Mouse (Mus musculus) forebrain, embryonic 12.5 days (tissue): ENCODE results near the gene Gstp2. TPM values are rescaled to one million over a fixed set of nuclear protein-coding genes. Genes with fewer than 3 reads are reported as not detected.
"Not testable (repeated sequence)": the region's sequence is repeated elsewhere in the genome, so short reads cannot be mapped to it uniquely, and the experiment has no call there.

Experiments used
- ATAC-seq: fragments of 200-750 bp; cut with Nextera tagmentation; 2 replicates; pipeline ENCODE4 v1.8.0; 2017; ENCODE audit warnings: moderate TSS enrichment; ENCODE audit not compliant: low FRiP score
- H3K27ac ChIP-seq: fragments of 300-500 bp; sonication (generic); 2 replicates; pipeline ENCODE4 v1.5.1; 2016; ENCODE audit warnings: mild to moderate bottlenecking
- H3K27me3 ChIP-seq: fragments of 300-500 bp; sonication (generic); 2 replicates; pipeline ENCODE4 v1.6.1; 2016; ENCODE audit warnings: mild to moderate bottlenecking
- H3K36me3 ChIP-seq: fragments of 300-500 bp; sonication (generic); replicated peaks from 2 replicates; pipeline ENCODE4 v1.6.1; 2016; ENCODE audit warnings: mild to moderate bottlenecking
- H3K4me1 ChIP-seq: fragments of 300-500 bp; sonication (generic); 2 replicates; pipeline ENCODE4 v1.6.1; 2016
- H3K4me2 ChIP-seq: fragments of 300-500 bp; sonication (generic); 2 replicates; pipeline ENCODE4 v1.6.1; 2016; ENCODE audit warnings: mild to moderate bottlenecking, moderate library complexity
- H3K4me3 ChIP-seq: fragments of 300-500 bp; sonication (generic); replicated peaks from 2 replicates; pipeline ENCODE4 v1.5.1; 2016; ENCODE audit warnings: mild to moderate bottlenecking
- H3K9ac ChIP-seq: fragments of 300-500 bp; sonication (generic); 2 replicates; pipeline ENCODE4 v1.6.1; 2016; ENCODE audit warnings: mild to moderate bottlenecking
- H3K9me3 ChIP-seq: fragments of 300-500 bp; sonication (generic); 2 replicates; pipeline ENCODE4 v1.6.1; 2016
- WGBS: fragments of 180-500 bp; shearing (Covaris S2); methylation state at CpG from one replicate; pipeline ENCODE4 v1.1.7; 2016; 5-methylcytosine and 5-hydroxymethylcytosine counted together
- polyA plus RNA-seq: library from polyadenylated mRNA; unstranded; fragments of >200 nt; fragmentation: Nextera tagmentation; extraction: Ambion mirVana; gene quantifications from 2 replicates; pipeline ENCODE4 v1.2.1, GENCODE M21; 2016

The Gstp2 gene
- polyA plus RNA-seq, 1 experiment from 2014 or later, result 5.5 TPM

DNA sequence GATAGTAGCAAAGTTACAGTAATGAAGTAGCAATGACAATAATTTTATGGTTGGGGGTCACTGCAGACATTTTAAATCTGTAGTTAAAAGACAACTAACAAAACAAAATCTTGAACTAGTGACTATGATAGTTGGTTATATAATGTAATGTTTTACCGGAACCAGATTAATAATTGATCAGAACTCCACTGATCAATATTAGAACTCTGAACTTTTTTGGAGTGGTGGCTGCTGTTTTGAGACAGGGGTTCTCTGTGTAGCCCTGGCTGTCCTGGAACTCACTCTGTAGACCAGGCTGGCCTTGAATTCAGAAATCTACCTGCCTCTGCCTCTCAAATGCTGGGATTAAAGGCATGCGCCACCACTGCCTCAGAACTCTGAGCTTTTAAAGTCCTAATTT is 22.4 kb upstream of the Gstp2 start:
- H3K4me3 ChIP-seq, H3K27ac ChIP-seq, H3K4me2 ChIP-seq, H3K36me3 ChIP-seq, ATAC-seq, H3K4me1 ChIP-seq, H3K9me3 ChIP-seq, H3K27me3 ChIP-seq, H3K9ac ChIP-seq: not testable (repeated sequence)
- 95% methylated on average over 2 of the region's 2 CpGs for whole genome bisulfite sequencing

DNA sequence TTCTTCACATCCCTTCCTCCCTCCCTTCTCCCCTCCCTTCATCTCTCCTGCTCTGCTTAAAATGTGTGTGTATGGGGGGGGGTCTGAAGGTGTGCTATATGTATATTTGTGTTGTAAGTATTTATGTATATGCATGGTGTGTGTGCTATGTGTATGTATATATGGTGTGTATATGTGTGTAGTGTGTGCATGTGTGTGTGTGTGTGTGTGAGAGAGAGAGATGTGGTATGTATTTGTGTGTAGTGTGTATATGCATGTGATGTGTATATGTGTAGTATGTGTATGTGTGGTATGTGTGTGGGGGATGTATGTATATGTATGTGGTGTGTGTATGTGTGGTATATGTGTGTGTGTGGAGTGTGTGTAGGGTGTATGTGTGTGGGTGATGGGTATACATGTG is 21.1 kb upstream of the Gstp2 start:
- Histone ChIP-seq H3K27me3 (no peaks in the 10 kb centered on the region), H3K4me3 (no peak overlapping the region), H3K9me3 (no peaks in the 10 kb centered on the region), H3K9ac (no peak overlapping the region), H3K27ac (no peak overlapping the region), H3K36me3 (no peaks in the 10 kb centered on the region), H3K4me2 (no peak overlapping the region), H3K4me1 (no peaks in the 10 kb centered on the region)
- ATAC-seq, result no peak

DNA sequence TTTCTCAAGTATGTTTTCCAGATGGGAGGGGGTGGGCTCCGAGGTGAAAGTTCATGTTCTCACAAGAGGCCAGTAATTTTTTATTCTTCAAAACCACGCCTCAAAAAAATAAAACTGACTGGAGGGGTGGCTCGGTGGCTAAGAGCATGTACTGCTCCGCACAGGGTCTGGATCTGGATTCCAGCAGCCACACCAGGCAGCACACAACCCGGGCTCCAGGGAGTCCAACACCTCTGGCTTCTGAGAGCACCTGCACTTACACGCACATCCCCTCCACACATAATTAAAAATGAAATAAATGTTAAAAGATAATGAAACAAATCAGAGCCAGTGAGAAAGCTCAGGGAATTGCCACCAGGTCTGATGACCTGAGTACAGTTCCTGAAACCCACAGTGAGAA is 20.5 kb upstream of the Gstp2 start:
- Histone ChIP-seq H3K4me1 (no peaks in the 10 kb centered on the region), H3K27me3 (no peaks in the 10 kb centered on the region)

DNA sequence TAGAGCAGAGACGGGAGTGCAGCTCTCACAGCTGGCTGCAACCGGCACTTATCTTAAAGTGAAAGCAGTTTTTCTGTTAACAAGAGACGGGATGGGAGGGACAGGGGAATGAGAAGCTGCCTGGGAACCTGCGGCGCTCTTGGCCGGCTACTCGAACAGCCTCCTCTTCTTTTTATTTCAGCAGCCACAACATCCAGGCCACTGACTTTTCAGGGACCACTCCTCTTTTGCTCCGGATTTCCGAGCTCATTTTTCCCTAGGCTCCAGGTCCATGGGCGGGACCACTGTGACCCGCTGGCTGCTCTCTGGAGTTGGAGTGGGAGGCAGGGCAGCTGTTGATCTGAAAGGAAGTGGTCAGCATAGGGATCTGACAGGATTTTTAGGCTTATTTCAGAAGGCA is 18.7 kb upstream of the Gstp2 start:
- not testable (repeated sequence) for H3K9ac ChIP-seq, ATAC-seq, H3K27ac ChIP-seq, H3K36me3 ChIP-seq, H3K4me3 ChIP-seq, H3K4me2 ChIP-seq, H3K9me3 ChIP-seq, H3K4me1 ChIP-seq, H3K27me3 ChIP-seq
- WGBS, result 54% methylated on average over 3 of the region's 11 CpGs

More for the DNA sequence above, 20.5 kb upstream of the Gstp2 start:
- H3K36me3 ChIP-seq, result no peaks in the 10 kb centered on the region
- no peak overlapping the region for H3K9ac ChIP-seq
- H3K4me3 ChIP-seq, result no peak overlapping the region
- ATAC-seq, result no peak
- 84% methylated on average over 6 of the region's 6 CpGs for WGBS
- no peak overlapping the region for H3K4me2 ChIP-seq
- no peak overlapping the region for H3K27ac ChIP-seq
- no peaks in the 10 kb centered on the region for H3K9me3 ChIP-seq

DNA sequence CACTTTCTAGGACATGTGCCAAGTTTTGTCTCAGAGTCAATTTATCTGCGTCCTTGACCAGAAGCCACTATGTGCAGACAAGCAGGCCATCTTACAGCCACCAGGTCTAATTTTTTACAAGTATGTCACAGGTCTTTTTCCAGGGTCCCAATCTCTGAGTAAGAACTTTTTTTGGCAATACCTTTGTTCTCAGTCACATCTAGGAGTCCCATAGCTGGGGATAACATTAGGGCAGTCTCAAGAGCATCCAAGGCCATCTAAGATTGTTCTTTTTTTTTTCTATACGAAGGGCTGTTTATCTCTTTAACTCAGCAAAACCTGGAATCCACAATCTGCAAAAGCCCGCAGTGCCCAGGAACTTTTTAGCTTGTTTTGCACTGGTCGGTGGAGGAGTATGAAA is 17.5 kb upstream of the Gstp2 start:
- not testable (repeated sequence) for H3K4me2 ChIP-seq, H3K36me3 ChIP-seq, H3K27ac ChIP-seq, H3K4me1 ChIP-seq, ATAC-seq, H3K27me3 ChIP-seq, H3K9me3 ChIP-seq, H3K4me3 ChIP-seq, H3K9ac ChIP-seq
- WGBS, result 92% methylated on average over 3 of the region's 4 CpGs

DNA sequence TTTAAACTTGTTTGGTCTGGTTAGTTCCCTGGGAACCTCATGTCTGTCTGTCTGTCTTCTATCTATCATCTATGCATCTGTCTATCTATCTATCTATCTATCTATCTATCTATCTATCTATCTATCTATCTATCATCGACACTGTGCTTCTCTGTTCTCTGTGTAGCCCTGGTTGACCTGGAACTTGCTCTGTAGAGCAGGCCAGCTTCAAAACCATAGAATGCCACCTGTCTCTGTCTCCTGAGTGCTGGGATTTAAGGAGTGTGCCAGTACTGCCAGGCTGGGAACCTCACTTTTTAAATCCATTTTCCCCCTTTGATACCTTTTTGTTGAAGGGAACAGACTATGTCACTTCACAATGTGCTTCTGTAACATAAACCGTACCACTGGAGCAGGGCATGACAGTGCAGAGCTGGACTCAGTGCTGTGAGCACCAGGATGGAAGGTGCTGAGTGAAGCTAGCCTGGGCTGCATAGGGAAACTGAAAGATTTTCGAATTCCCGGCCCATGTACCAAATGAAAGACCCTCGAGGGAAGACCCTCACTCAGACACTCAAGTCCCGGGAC is 15.2 kb upstream of the Gstp2 start:
- no peak for ATAC-seq
- H3K27ac ChIP-seq, result no peak overlapping the region

DNA sequence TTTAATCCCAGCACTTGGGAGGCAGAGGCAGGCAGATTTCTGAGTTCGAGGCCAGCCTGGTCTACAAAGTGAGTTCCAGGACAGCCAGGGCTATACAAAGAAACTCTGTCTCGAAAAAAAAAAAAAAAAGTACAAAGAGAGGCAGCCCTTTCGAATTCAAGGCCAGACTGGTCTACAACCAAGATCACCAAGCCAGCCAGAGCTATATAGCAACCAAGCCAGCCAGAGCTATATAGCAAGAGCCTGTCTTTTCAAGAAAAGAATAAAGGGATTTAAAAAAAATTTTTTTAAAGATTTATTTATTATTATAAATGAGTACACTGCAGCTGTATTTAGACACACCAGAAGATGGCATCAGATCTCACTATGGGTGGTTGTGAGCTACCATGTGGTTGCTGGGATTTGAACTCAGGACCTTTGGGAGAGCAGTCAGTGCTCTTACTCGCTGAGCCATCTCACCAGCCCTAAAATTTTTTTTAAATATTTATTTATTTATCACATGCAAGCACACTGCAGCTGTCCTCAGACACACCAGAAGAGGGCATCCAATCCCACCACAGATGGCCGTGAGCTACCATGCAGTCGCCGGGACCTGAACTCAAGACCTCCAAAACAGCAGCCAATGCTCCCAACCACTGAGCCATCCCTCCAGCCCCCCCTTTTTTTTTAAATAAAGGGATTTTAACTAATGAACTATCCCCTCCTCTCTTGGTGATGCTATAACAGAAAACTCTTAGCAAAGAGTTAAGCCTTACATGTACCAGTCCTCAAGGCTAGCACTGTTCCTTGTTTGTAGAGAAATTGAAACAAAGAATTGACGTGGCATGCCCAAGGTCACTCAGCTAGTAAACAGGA is 14.4 kb upstream of the Gstp2 start:
- H3K4me1 ChIP-seq, H3K4me3 ChIP-seq, ATAC-seq, H3K9me3 ChIP-seq, H3K27ac ChIP-seq, H3K4me2 ChIP-seq, H3K9ac ChIP-seq, H3K27me3 ChIP-seq, H3K36me3 ChIP-seq: not testable (repeated sequence)
- WGBS, result 90% methylated on average over 8 of the region's 8 CpGs

More for the DNA sequence above, 15.2 kb upstream of the Gstp2 start:
- no peak overlapping the region for H3K4me3 ChIP-seq
- no peak overlapping the region for H3K9ac ChIP-seq
- WGBS, result 83% methylated on average over 6 of the region's 6 CpGs
- H3K36me3 ChIP-seq, result no peaks in the 10 kb centered on the region
- H3K27me3 ChIP-seq, result no peaks in the 10 kb centered on the region
- no peaks in the 10 kb centered on the region for H3K4me1 ChIP-seq
- H3K4me2 ChIP-seq, result no peak overlapping the region
- H3K9me3 ChIP-seq, result no peaks in the 10 kb centered on the region

DNA sequence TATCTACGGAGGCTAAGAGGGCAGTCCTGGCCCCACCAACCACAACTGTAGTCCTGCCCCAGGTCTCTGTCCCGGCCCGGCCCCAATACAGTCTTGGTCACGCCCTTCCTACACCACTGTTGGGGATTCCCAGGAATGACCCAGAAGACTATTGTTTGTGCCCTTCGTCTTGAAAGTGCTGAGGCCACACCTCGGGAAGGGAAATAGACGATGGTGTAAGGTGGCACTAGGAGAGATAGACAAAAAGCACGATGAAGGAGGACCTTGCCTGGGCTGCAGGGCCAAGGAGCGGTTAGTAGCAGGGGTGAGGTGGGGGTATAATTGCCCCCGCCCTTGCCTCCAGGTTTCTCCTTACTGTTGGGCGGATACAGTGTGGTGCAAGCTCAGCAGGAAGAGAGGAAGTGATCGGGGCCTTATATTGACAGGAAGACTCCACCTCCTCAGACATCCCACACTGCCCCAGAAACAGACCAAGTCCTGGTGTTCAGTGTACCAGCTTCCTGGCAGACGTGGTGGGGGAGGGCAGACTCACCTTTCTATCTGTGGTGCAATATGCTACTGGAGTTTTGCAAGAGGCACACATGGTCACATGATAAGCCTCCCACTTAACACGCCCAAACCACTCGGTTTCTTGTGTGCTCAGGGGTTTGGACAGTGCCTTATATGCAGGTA is 13.4 kb upstream of the Gstp2 start, which contains the start of gene Gstp3:
Gene Gstp3 (minus strand): TSS at position 501 of the 672 bp plus-strand sequence.
- no peak within 1 kb of the TSS for H3K27ac ChIP-seq
- H3K9me3 ChIP-seq, result no peaks in the 10 kb centered on the region
- H3K4me1 ChIP-seq, result no peaks in the 10 kb centered on the region
- no peaks in the 10 kb centered on the region for H3K36me3 ChIP-seq
- H3K4me2 ChIP-seq, result no peak within 1 kb of the TSS
- no peak within 1 kb of the TSS for H3K9ac ChIP-seq
- no peak for ATAC-seq
- 87% methylated on average over 15 of the region's 15 CpGs for whole genome bisulfite sequencing
- no peak within 1 kb of the TSS for H3K4me3 ChIP-seq
- no peaks in the 10 kb centered on the region for H3K27me3 ChIP-seq

DNA sequence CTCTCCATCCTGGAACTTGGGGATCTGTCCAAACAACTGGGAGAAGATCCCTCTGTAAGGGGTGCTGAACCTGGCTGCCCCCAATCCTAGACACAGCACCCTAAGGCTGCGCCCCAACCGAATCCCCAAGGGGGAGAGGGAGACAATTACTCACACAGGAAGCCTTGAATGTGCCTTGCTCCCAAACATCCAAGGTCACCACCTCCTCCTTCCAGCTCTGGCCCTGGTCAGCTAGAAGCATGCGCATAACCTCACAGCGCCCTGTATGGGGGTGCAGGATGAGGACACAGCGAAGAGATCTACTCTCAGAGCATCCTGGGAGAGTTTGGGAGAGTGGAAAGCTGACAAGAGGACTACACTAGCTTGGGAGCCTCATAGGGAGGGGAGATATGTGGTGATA is 12.8 kb upstream of the Gstp2 start:
- no peak for ATAC-seq
- WGBS, result 93% methylated on average over 5 of the region's 5 CpGs
- Histone ChIP-seq H3K36me3 (no peaks in the 10 kb centered on the region), H3K4me2 (no peak overlapping the region), H3K9me3 (no peaks in the 10 kb centered on the region), H3K4me3 (no peak overlapping the region), H3K9ac (no peak overlapping the region), H3K27ac (no peak overlapping the region), H3K27me3 (no peaks in the 10 kb centered on the region), H3K4me1 (no peaks in the 10 kb centered on the region)

DNA sequence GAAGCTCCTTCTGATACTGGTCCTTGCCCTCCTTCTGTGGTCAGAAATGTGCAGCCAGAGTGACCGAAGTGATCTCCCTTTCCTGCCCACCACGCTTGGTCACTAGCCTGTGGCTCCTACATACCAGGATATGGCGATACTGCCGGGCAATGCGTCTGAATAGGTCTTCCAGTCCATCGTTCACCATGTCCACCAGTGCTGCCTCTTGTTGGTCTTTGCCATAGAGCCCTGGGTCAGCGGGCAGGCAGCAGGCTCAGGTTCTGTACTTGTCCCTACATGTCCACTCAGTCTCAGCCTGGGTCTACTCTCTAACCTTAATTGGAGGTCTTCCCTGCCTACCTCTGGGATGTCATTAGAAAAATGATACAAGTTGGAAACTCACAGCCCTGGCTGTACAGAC is 12.1 kb upstream of the Gstp2 start:
- ATAC-seq, result no peak
- Histone ChIP-seq H3K9ac (no peak overlapping the region), H3K36me3 (no peaks in the 10 kb centered on the region), H3K9me3 (no peaks in the 10 kb centered on the region), H3K4me2 (no peak overlapping the region), H3K27ac (no peak overlapping the region), H3K4me3 (no peak overlapping the region), H3K27me3 (no peaks in the 10 kb centered on the region), H3K4me1 (no peaks in the 10 kb centered on the region)
- 93% methylated on average over 7 of the region's 7 CpGs for WGBS

DNA sequence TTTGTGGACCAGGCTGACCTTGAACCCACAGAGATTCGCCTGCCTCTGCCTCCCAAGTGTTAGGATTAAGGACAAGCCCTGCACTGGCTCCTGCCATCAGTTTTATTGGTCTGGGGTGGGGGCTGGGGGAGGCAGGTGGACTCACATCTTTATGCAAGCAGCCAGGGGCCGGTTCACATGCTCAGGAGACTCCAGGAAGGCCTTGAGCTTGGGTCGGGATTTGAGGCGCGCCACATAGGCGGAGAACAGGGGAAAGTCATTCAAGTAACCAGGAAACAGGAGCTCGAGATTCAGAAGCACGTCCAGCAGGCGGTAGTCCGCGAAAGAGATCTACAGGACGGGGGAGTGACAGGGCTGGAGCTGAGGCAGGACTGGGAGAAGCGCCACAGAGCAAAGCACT is 11.6 kb upstream of the Gstp2 start:
- Histone ChIP-seq H3K27ac (no peak overlapping the region), H3K9me3 (no peaks in the 10 kb centered on the region), H3K36me3 (no peaks in the 10 kb centered on the region), H3K9ac (no peak overlapping the region), H3K4me1 (no peaks in the 10 kb centered on the region), H3K4me3 (no peak overlapping the region), H3K27me3 (no peaks in the 10 kb centered on the region), H3K4me2 (no peak overlapping the region)
- 83% methylated on average over 13 of the region's 13 CpGs for WGBS
- ATAC-seq, result no peak

DNA sequence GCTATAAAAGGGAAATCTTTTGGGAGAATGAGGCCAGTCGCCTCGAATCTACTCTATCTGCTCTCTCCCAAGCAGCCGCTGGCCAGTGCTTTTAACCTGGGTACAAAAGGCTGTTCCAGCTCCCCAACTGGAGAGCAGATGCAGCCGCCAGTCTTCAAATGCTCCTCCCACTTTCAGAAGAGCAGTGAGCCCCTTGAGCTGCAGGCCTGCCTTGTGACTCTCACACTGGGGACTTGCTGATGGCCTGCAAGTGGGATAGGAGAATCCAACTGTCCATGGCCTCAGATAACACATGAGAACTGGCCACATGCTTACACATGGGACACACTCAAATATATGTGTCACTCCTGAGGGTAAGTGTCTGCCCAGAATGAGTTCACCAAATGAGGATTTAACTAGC is 10.9 kb upstream of the Gstp2 start:
- no peaks in the 10 kb centered on the region for H3K4me1 ChIP-seq
- H3K27ac ChIP-seq, result no peak overlapping the region
- no peak for ATAC-seq
- WGBS, result 34% methylated on average over 4 of the region's 4 CpGs
- no peaks in the 10 kb centered on the region for H3K9me3 ChIP-seq
- no peak overlapping the region for H3K9ac ChIP-seq
- no peaks in the 10 kb centered on the region for H3K27me3 ChIP-seq
- H3K36me3 ChIP-seq, result no peaks in the 10 kb centered on the region
- no peak overlapping the region for H3K4me2 ChIP-seq
- no peak overlapping the region for H3K4me3 ChIP-seq
